Mouse (Mus musculus) cortical plate, adult 2 months (tissue): ENCODE measurements around the gene Glce.

Experiments used
- CTCF ChIP-seq: fragments of 200-500 bp; IDR thresholded peaks from 2 replicates; pipeline ENCODE4 v1.5.1; 2011; ENCODE audit warnings: mild to moderate bottlenecking, control low read depth, low read length; ENCODE audit not compliant: insufficient read depth; ENCODE audit errors: extremely low read depth
- POLR2A ChIP-seq: fragments of 200-500 bp; IDR thresholded peaks from 2 replicates; pipeline ENCODE4 v1.6.1; 2011; ENCODE audit warnings: mild to moderate bottlenecking, low read length, control low read depth; ENCODE audit not compliant: insufficient read depth; ENCODE audit errors: extremely low read depth

DNA sequence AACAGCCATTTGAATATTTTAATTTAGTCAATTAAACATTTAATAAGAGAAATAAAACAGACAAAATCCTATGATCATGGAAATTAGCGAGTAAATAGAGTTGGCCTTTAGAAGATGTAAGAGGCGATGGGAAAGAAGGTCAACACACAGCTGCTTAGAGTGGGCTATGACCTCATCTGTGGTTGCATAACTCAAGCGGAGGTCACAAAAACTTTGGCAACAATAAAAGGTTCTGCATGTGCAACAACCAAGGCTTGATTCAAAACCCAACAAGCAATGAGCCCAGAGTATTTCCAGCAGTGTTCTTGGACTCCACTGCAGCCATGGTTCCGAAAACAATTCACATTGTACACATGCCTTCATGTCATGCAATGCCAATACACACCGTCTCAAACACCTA, 30.9 kb downstream of the Glce start:
- no peak for TF ChIP-seq POLR2A
- no peak for TF ChIP-seq CTCF
